Mouse (Mus musculus): ENCODE results near the gene Parp4. TPM values are rescaled to one million over a fixed set of nuclear protein-coding genes. Genes with fewer than 3 reads are reported as not detected.

Gene Parp4
- polyA plus RNA-seq, 1 experiment from 2014 or later, result 2.2 TPM

Other genes starting within 250 kb of the Parp4 start
- 0.06 and 0.12 TPM in 2 replicates for gene Atp12a, start 210.6 kb upstream of the Parp4 start, polyA plus RNA-seq (2014; fragmentation: Nextera tagmentation; extraction: Ambion mirVana)
- gene Rnf17, start 173.0 kb upstream of the Parp4 start, polyA plus RNA-seq (2014; fragmentation: Nextera tagmentation; extraction: Ambion mirVana), result 0.88 and 1.7 TPM in 2 replicates
- gene Cenpj, start 194 bp upstream of the Parp4 start, polyA plus RNA-seq (2014; fragmentation: Nextera tagmentation; extraction: Ambion mirVana), result 22.1 and 24.7 TPM in 2 replicates
- 44.1 and 49.0 TPM in 2 replicates for gene Mphosph8, start 92.6 kb downstream of the Parp4 start, polyA plus RNA-seq (2014; fragmentation: Nextera tagmentation; extraction: Ambion mirVana)
- 54.0 and 57.4 TPM in 2 replicates for gene Pspc1, start 202.7 kb downstream of the Parp4 start, polyA plus RNA-seq (2014; fragmentation: Nextera tagmentation; extraction: Ambion mirVana)
- gene Zmym5, start 236.1 kb downstream of the Parp4 start, polyA plus RNA-seq (2014; fragmentation: Nextera tagmentation; extraction: Ambion mirVana), result 23.9 and 26.6 TPM in 2 replicates